Mouse (Mus musculus) testis, adult 2 months (tissue): ENCODE results near the gene Tprkb. TPM values are rescaled to one million over a fixed set of nuclear protein-coding genes. Genes with fewer than 3 reads are reported as not detected.
"Not testable (repeated sequence)": the region's sequence is repeated elsewhere in the genome, so short reads cannot be mapped to it uniquely, and the experiment has no call there.

ENCODE experiments used
- H3K27ac ChIP-seq: fragments of 200-500 bp; 2 replicates; pipeline ENCODE4 v1.5.1; 2012; ENCODE audit warnings: low read depth, low read length; ENCODE audit not compliant: control insufficient read depth, insufficient read depth
- H3K27me3 ChIP-seq: fragments of 200-500 bp; 2 replicates; pipeline ENCODE4 v1.6.1; 2012; ENCODE audit warnings: mild to moderate bottlenecking, low read length, moderate library complexity; ENCODE audit not compliant: control insufficient read depth, insufficient read depth
- H3K36me3 ChIP-seq: fragments of 200-500 bp; 2 replicates; pipeline ENCODE4 v1.6.1; 2012; ENCODE audit warnings: mild to moderate bottlenecking, low read length; ENCODE audit not compliant: control insufficient read depth, insufficient read depth
- H3K4me1 ChIP-seq: fragments of 200-500 bp; 2 replicates; pipeline ENCODE4 v1.6.1; 2012; ENCODE audit warnings: low read length; ENCODE audit not compliant: control insufficient read depth, insufficient read depth
- H3K4me3 ChIP-seq: fragments of 200-500 bp; 2 replicates; pipeline ENCODE4 v1.5.1; 2012; ENCODE audit warnings: low read depth, mild to moderate bottlenecking, low read length, moderate library complexity, mixed read lengths; ENCODE audit not compliant: control insufficient read depth
- CTCF ChIP-seq: fragments of 200-500 bp; IDR thresholded peaks from 2 replicates; pipeline ENCODE4 v1.5.1; 2012; ENCODE audit warnings: low read depth, mild to moderate bottlenecking, inconsistent platforms, low read length, moderate library complexity; ENCODE audit not compliant: control insufficient read depth, insufficient read depth, insufficient replicate concordance
- POLR2A ChIP-seq: fragments of 200-500 bp; IDR thresholded peaks from 2 replicates; pipeline ENCODE4 v1.6.1; 2012; ENCODE audit warnings: low read depth, mild to moderate bottlenecking, inconsistent platforms, low read length, moderate library complexity; ENCODE audit not compliant: control insufficient read depth
- polyA plus RNA-seq: library from polyadenylated mRNA; depleted of rRNA; stranded (reverse); fragments of >200 nt; gene quantifications from 2 replicates; pipeline ENCODE4 v1.2.3, GENCODE M21; 2012; rRNA removed

The Tprkb gene
- polyA plus RNA-seq, 1 experiment = 10.8 TPM

DNA sequence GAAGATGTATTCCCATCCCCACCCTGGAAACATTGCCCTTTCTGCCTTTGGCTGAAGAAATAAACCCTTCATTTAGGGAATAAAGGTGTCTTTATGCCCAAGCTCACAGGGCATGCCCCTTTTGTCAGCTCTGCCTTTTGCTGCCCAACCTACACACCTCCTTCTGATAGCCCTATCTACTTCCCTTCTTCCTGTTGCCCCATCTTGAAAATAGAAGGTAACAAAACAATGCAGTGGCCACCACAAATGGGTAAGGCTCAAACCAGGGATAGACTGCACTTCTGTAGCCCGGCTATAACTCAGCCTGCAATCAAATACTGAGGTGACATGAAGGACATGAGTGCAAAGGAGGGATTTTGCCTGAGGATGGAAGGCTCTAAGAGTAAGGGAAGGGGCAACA lies 64.1 kb downstream of the Tprkb start:
- Histone ChIP-seq H3K27me3 (no peaks in the 10 kb centered on the region), H3K36me3 (no peaks in the 10 kb centered on the region), H3K27ac (no peak overlapping the region), H3K4me1 (no peaks in the 10 kb centered on the region), H3K4me3 (no peak overlapping the region)
- TF ChIP-seq CTCF (no peak), POLR2A (no peak)

DNA sequence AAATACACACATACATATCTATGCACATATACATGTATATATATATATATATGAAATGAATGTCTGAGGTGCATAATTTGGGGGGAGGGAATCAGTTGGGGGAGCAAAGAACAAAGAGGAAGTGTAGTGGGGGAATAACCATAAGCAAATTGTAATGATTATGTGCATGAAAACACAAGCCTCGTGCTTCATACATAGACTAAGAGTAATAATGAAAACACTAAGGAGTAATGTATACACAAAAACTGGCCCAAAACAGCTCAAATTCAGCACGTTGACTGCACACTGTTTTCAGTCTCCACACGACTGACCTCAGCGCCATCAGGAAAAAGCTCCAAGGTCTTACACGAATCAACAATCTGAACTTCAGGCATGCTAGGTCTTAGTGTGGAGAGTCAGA lies 64.6 kb downstream of the Tprkb start:
- Histone ChIP-seq H3K4me1 (no peaks in the 10 kb centered on the region), H3K4me3 (no peak overlapping the region), H3K27me3 (no peaks in the 10 kb centered on the region), H3K27ac (no peak overlapping the region), H3K36me3 (no peaks in the 10 kb centered on the region)
- TF ChIP-seq POLR2A = no peak
- TF ChIP-seq CTCF = no peak

DNA sequence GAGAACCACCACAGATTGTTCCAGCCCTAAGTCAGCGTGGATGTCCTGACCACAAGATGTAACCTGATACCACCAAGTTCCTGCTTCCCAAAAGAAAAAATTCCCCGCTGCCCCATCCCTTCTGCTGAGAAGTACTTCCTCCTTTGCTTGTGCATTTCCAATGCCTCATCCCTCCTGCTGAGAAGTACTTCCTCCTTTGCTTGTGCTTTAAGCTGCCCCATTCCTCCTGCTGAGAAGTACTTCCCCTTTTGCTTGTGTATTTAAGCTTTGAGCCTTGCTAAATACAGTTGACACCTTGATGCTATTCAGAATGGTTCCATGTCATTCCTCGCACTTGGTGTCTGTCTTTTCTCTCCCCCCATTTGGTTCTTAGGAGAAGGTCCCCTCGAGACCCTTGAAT lies 67.1 kb downstream of the Tprkb start:
- H3K36me3 ChIP-seq, H3K4me3 ChIP-seq, H3K4me1 ChIP-seq, H3K27me3 ChIP-seq, H3K27ac ChIP-seq: not testable (repeated sequence)

Other genes with a start within 250 kb of the Tprkb start
- 0.09 and 0.37 TPM in 2 replicates for gene Nat8f7, start 198.7 kb upstream of the Tprkb start, polyA plus RNA-seq
- 0.35 and 0.47 TPM in 2 replicates for gene Nat8f3, start 146.1 kb upstream of the Tprkb start, polyA plus RNA-seq
- gene Nat8f6, start 90.9 kb upstream of the Tprkb start, polyA plus RNA-seq = 0.23 and 0.41 TPM in 2 replicates
- 1.3 and 2.9 TPM in 2 replicates for gene Nat8f5, start 90.9 kb upstream of the Tprkb start, polyA plus RNA-seq
- 10.4 and 10.7 TPM in 2 replicates for gene Nat8, start 79.8 kb upstream of the Tprkb start, polyA plus RNA-seq
- 0.22 and 0.23 TPM in 2 replicates for gene Nat8f2, start 42.7 kb upstream of the Tprkb start, polyA plus RNA-seq
- 27.6 and 45.1 TPM in 2 replicates for gene Nat8f4, start 7.0 kb upstream of the Tprkb start, polyA plus RNA-seq
- gene Nat8f1, start 3.8 kb downstream of the Tprkb start, polyA plus RNA-seq = 6.1 and 7.6 TPM in 2 replicates
- gene Dusp11, start 49.8 kb downstream of the Tprkb start, polyA plus RNA-seq = 12.2 and 15.7 TPM in 2 replicates
- gene Figla, start 104.3 kb downstream of the Tprkb start, polyA plus RNA-seq = 0.99 and 1.6 TPM in 2 replicates
- gene Add2, start 116.8 kb downstream of the Tprkb start, polyA plus RNA-seq = 1.6 and 1.7 TPM in 2 replicates